Mouse (Mus musculus) neural tube, embryonic 12.5 days (tissue): ENCODE data around the gene L1cam. TPM values are rescaled to one million over a fixed set of nuclear protein-coding genes. Genes with fewer than 3 reads are reported as not detected.
A peak's percentile ranks its signal among the peaks of the same experiment; 100 is the strongest.

Source experiments
- ATAC-seq: fragments of 200-750 bp; cut with Nextera tagmentation; 2 replicates; pipeline ENCODE4 v1.8.0; 2017; ENCODE audit warnings: low read depth, mild to moderate bottlenecking, moderate TSS enrichment, moderate library complexity; ENCODE audit not compliant: low FRiP score
- H3K27ac ChIP-seq: fragments of 300-500 bp; sonication (generic); 2 replicates; pipeline ENCODE4 v1.5.1; 2016
- H3K27me3 ChIP-seq: fragments of 300-500 bp; sonication (generic); replicated peaks from 2 replicates; pipeline ENCODE4 v1.6.1; 2016; ENCODE audit warnings: mild to moderate bottlenecking
- H3K36me3 ChIP-seq: fragments of 300-500 bp; sonication (generic); 2 replicates; pipeline ENCODE4 v1.6.1; 2016; ENCODE audit warnings: mild to moderate bottlenecking
- H3K4me1 ChIP-seq: fragments of 300-500 bp; sonication (generic); 2 replicates; pipeline ENCODE4 v1.6.1; 2016
- H3K4me2 ChIP-seq: fragments of 300-500 bp; sonication (generic); replicated peaks from 2 replicates; pipeline ENCODE4 v1.6.1; 2016; ENCODE audit warnings: mild to moderate bottlenecking
- H3K4me3 ChIP-seq: fragments of 300-500 bp; sonication (generic); 2 replicates; pipeline ENCODE4 v1.5.1; 2016
- H3K9ac ChIP-seq: fragments of 300-500 bp; sonication (generic); 2 replicates; pipeline ENCODE4 v1.6.1; 2016; ENCODE audit warnings: mild to moderate bottlenecking
- H3K9me3 ChIP-seq: fragments of 300-500 bp; sonication (generic); 2 replicates; pipeline ENCODE4 v1.6.1; 2016; ENCODE audit warnings: mild to moderate bottlenecking
- WGBS: fragments of 180-500 bp; shearing (Covaris S2); methylation state at CpG from one replicate; pipeline ENCODE4 v1.1.7; 2016; 5-methylcytosine and 5-hydroxymethylcytosine counted together
- polyA plus RNA-seq: library from polyadenylated mRNA; unstranded; fragments of >200 nt; fragmentation: Nextera tagmentation; extraction: Ambion mirVana; gene quantifications from 2 replicates; pipeline ENCODE4 v1.2.1, GENCODE M21; 2016

The L1cam gene
- polyA plus RNA-seq, 1 experiment from 2014 or later, result 67.5 TPM

DNA sequence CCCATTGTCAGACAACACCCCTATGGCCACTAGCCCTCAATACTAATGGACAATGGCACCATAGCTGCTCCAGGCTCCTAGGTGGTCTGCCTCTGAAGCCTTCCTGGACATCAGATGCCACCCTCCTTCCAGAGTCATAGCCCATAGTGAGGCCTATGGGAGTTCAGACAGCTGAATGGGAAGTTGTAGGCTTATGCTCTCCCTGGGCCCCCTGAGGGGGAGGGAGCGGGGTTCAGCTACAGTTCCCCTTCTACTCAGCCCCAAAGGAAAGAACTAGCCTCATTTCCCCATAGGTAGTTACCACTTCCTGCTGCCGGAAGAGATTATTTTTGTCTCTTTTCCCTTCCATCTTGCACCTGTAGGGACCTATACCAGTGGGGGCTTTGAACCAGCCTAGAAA, 15.7 kb upstream of the L1cam start:
- Histone ChIP-seq H3K36me3 (no peaks in the 10 kb centered on the region), H3K9me3 (no peaks in the 10 kb centered on the region), H3K27ac (no peak overlapping the region), H3K4me3 (no peak overlapping the region), H3K4me2 (no peak overlapping the region), H3K4me1 (no peaks in the 10 kb centered on the region), H3K9ac (no peak overlapping the region), H3K27me3 (no peaks in the 10 kb centered on the region)
- WGBS, result 86% methylated on average over 2 of the region's 2 CpGs
- ATAC-seq, result no peak

- Histone ChIP-seq H3K4me1 (no peaks in the 10 kb centered on the region), H3K36me3 (no peaks in the 10 kb centered on the region), H3K9me3 (no peaks in the 10 kb centered on the region), H3K4me3 (no peak overlapping the region), H3K9ac (no peak overlapping the region), H3K27me3 (no peaks in the 10 kb centered on the region), H3K4me2 (peak overlapping the region; percentile 47), H3K27ac (no peak overlapping the region)
- ATAC-seq, result no peak
- whole genome bisulfite sequencing, result 15% methylated on average over 26 of the region's 26 CpGs
These were observed 15.3 kb upstream of the L1cam start for GRCm38 (mm10) chrX:73911156-73911555.

DNA sequence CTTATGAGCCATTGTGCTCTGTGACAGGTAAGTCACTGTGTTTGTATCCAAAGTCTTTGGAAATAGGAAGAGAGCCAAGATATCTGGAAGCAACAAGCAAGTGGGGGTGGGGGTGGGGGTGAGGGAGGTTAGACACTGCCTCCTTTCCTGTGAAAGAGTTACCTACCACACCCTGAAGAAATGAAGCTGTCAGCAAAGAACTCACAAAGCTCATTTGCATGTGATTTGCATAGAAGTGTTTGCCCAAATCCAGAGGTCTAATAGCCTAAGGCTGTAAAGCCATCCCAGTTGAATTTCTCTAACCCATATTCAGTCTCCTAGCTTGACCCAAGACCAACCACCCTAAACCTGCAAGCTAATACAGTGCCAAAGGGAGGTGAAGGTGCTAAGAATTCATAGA, 14.5 kb upstream of the L1cam start:
- Histone ChIP-seq H3K4me1 (no peaks in the 10 kb centered on the region), H3K27me3 (no peaks in the 10 kb centered on the region), H3K27ac (no peak overlapping the region), H3K36me3 (no peaks in the 10 kb centered on the region), H3K4me3 (no peak overlapping the region), H3K9me3 (no peaks in the 10 kb centered on the region), H3K4me2 (no peak overlapping the region), H3K9ac (no peak overlapping the region)
- no peak for ATAC-seq

- Histone ChIP-seq H3K9ac (no peak overlapping the region), H3K4me3 (no peak overlapping the region), H3K27ac (no peak overlapping the region), H3K27me3 (no peaks in the 10 kb centered on the region), H3K36me3 (no peaks in the 10 kb centered on the region), H3K4me2 (no peak overlapping the region), H3K4me1 (no peaks in the 10 kb centered on the region), H3K9me3 (no peaks in the 10 kb centered on the region)
- WGBS, result 72% methylated on average over 1 of the region's 1 CpGs
- no peak for ATAC-seq
These were observed 14.1 kb upstream of the L1cam start for GRCm38 (mm10) chrX:73910049-73910448.

- no peak for ATAC-seq
- Histone ChIP-seq H3K36me3 (no peaks in the 10 kb centered on the region), H3K9me3 (no peaks in the 10 kb centered on the region), H3K4me3 (no peak overlapping the region), H3K9ac (no peak overlapping the region), H3K4me2 (no peak overlapping the region), H3K27me3 (no peaks in the 10 kb centered on the region), H3K4me1 (no peaks in the 10 kb centered on the region), H3K27ac (no peak overlapping the region)
- 73% methylated on average over 3 of the region's 3 CpGs for WGBS
These were observed 2.1 kb upstream of the L1cam start for GRCm38 (mm10) chrX:73897959-73898358.

DNA sequence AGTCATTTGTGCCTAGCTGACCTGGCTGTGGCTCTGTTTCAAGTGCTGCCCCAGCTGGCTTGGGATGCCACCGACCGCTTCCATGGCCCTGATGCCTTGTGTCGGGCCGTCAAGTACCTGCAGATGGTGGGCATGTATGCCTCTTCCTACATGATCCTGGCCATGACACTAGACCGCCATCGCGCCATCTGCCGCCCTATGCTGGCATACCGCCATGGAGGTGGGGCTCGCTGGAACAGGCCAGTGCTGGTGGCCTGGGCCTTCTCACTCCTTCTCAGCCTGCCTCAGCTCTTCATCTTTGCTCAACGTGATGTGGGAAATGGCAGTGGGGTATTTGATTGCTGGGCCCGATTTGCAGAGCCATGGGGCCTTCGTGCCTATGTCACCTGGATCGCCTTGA, 3.1 kb downstream of the L1cam start:
- H3K4me2 ChIP-seq, result no peak overlapping the region
- H3K4me1 ChIP-seq, result no peaks in the 10 kb centered on the region
- no peaks in the 10 kb centered on the region for H3K36me3 ChIP-seq
- no peak overlapping the region for H3K27ac ChIP-seq
- no peaks in the 10 kb centered on the region for H3K9me3 ChIP-seq
- H3K27me3 ChIP-seq, result no peaks in the 10 kb centered on the region
- ATAC-seq, result no peak
- WGBS, result 91% methylated on average over 14 of the region's 14 CpGs
- H3K9ac ChIP-seq, result no peak overlapping the region
- no peak overlapping the region for H3K4me3 ChIP-seq

- Histone ChIP-seq H3K9me3 (no peaks in the 10 kb centered on the region), H3K9ac (no peak within 1 kb of the TSS), H3K4me2 (no peak within 1 kb of the TSS), H3K4me1 (no peaks in the 10 kb centered on the region), H3K27ac (no peak within 1 kb of the TSS), H3K36me3 (no peaks in the 10 kb centered on the region), H3K27me3 (no peaks in the 10 kb centered on the region), H3K4me3 (no peak within 1 kb of the TSS)
- no peak for ATAC-seq
- WGBS, result 75% methylated on average over 6 of the region's 6 CpGs
These were observed 4.3 kb downstream of the L1cam start, which contains the start of gene Avpr2 for GRCm38 (mm10) chrX:73891551-73892152. Gene Avpr2 (plus strand): TSS chrX:73892102.

- Histone ChIP-seq H3K36me3 (no peaks in the 10 kb centered on the region), H3K9me3 (no peaks in the 10 kb centered on the region), H3K4me1 (no peaks in the 10 kb centered on the region), H3K4me2 (peak overlapping the region; percentile 61), H3K27ac (no peak overlapping the region), H3K27me3 (no peaks in the 10 kb centered on the region), H3K9ac (no peak overlapping the region), H3K4me3 (no peak overlapping the region)
- peak; percentile 48; the same call in 1 of the 2 replicates for ATAC-seq
- WGBS, result 19% methylated on average over 6 of the region's 6 CpGs
These were observed 14.4 kb downstream of the L1cam start for GRCm38 (mm10) chrX:73881463-73881862.

DNA sequence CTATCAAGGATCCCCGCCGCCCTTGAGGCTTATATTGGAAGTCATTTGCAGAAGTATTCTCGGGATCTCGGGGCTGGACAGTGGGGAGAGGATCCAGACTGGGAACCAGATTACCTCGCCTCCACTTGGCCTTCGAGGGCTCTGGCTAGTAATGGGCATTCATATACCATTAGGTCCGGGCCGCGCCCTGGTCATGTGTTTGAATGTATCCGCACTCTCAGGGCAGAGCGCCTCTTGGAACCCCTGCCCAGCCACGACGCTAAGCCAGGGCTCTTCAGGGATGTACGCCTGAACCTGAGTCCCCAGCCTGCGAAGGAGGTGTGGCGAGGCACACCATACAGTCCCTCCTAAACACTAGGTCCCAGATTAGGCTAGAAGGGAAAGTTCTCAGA, 14.9 kb downstream of the L1cam start:
- Histone ChIP-seq H3K4me1 (no peaks in the 10 kb centered on the region), H3K9me3 (no peaks in the 10 kb centered on the region), H3K27ac (no peak overlapping the region), H3K4me3 (peak overlapping the region; percentile 38), H3K9ac (peak overlapping the region; percentile 58; the same call in 1 of the 2 replicates), H3K36me3 (no peaks in the 10 kb centered on the region), H3K27me3 (no peaks in the 10 kb centered on the region), H3K4me2 (peak overlapping the region; percentile 61)
- 16% methylated on average over 16 of the region's 16 CpGs for WGBS
- ATAC-seq, result peak; percentile 68

- Histone ChIP-seq H3K9ac (peak overlapping the region; percentile 58), H3K27me3 (no peaks in the 10 kb centered on the region), H3K4me2 (peak overlapping the region; percentile 61), H3K36me3 (no peaks in the 10 kb centered on the region), H3K27ac (no peak overlapping the region), H3K4me3 (peak overlapping the region; percentile 38), H3K9me3 (no peaks in the 10 kb centered on the region), H3K4me1 (no peaks in the 10 kb centered on the region)
- ATAC-seq, result peak; percentile 46
- 23% methylated on average over 43 of the region's 48 CpGs for WGBS
These were observed 15.5 kb downstream of the L1cam start for GRCm38 (mm10) chrX:73880194-73881035.

GRCm38 (mm10) chrX:73877014-73877413, 18.9 kb downstream of the L1cam start:
- ATAC-seq, result no peak
- Histone ChIP-seq H3K27me3 (no peaks in the 10 kb centered on the region), H3K4me2 (peak overlapping the region; percentile 35), H3K36me3 (no peaks in the 10 kb centered on the region), H3K9me3 (no peaks in the 10 kb centered on the region), H3K27ac (no peak overlapping the region), H3K9ac (no peak overlapping the region), H3K4me1 (no peaks in the 10 kb centered on the region), H3K4me3 (no peak overlapping the region)
- 86% methylated on average over 1 of the region's 1 CpGs for WGBS

- no peaks in the 10 kb centered on the region for H3K4me1 ChIP-seq
- no peak overlapping the region for H3K4me3 ChIP-seq
- H3K4me2 ChIP-seq, result peak overlapping the region; percentile 35
- no peak for ATAC-seq
- H3K9ac ChIP-seq, result no peak overlapping the region
- no peaks in the 10 kb centered on the region for H3K9me3 ChIP-seq
- H3K27me3 ChIP-seq, result no peaks in the 10 kb centered on the region
- H3K27ac ChIP-seq, result no peak overlapping the region
- H3K36me3 ChIP-seq, result no peaks in the 10 kb centered on the region
- 74% methylated on average over 2 of the region's 2 CpGs for WGBS
These were observed 20.0 kb downstream of the L1cam start for GRCm38 (mm10) chrX:73875881-73876280.
